Mouse (Mus musculus) heart, postnatal 0 days (tissue): ENCODE measurements around the gene Arrdc3.

Experiments
- CTCF ChIP-seq: IDR thresholded peaks from 2 replicates; pipeline ENCODE4 v1.5.1; 2016; ENCODE audit warnings: antibody characterized with exemption, control low read depth, low read depth
- EP300 ChIP-seq: IDR thresholded peaks from 2 replicates; pipeline ENCODE4 v1.6.1; 2016; ENCODE audit warnings: antibody characterized with exemption, low read depth

DNA sequence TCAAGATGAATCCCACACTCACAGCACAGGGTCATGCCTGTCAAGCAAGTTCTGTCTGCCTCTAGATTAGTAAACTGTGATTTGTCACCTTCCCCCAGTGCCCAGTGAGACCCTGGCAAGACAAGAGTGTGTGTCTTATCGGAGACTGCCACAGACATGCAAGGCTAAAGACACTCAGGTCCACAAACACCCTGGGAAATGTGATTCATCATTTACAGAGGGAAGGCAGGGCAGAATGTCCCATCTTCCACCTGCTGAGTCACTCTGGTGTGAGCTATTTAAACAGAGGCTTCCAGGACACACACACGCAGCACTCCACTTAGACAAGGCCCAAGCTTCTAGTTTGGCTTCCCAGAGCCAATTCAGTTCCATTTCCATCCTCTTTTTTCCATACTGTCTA, 53.2 kb downstream of the Arrdc3 start:
- TF ChIP-seq CTCF (no peak), EP300 (no peak)
